Mouse (Mus musculus): ENCODE results near the gene March6. TPM values are rescaled to one million over a fixed set of nuclear protein-coding genes. Genes with fewer than 3 reads are reported as not detected.

The March6 gene
- polyA plus RNA-seq, 1 experiment from 2014 or later, result 24.6 TPM

DNA sequence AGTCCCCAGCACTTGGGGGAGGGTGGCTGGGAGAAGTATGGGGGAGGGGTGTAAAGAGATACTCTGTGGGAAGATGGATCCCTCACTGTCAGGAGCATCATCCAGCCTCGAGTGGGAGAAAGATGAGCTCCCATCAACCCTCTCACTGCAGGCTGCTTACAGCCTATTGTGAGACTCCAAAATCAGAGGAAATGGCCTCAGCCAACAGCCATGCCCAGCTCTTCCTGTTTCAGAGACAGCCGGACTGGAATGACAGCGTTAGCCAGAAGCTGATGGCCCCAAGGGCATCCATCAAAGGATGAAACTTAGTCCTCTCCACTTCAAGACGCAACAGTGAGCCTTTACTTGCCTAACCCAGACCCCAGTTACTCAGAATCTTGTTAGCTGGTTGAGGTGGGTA is 115.7 kb downstream of the March6 start:
- H3K4me3 ChIP-seq (ENCODE audit: inconsistent target), result no peak overlapping the region
- no peaks in the 10 kb centered on the region for H3K36me3 ChIP-seq (ENCODE audit: inconsistent target)
- no peaks in the 10 kb centered on the region for H3K79me2 ChIP-seq (ENCODE audit: inconsistent target)
- 29% methylated on average over 4 of the region's 4 CpGs for WGBS (ENCODE audit: missing documents)
- no peak overlapping the region for H3K27ac ChIP-seq

DNA sequence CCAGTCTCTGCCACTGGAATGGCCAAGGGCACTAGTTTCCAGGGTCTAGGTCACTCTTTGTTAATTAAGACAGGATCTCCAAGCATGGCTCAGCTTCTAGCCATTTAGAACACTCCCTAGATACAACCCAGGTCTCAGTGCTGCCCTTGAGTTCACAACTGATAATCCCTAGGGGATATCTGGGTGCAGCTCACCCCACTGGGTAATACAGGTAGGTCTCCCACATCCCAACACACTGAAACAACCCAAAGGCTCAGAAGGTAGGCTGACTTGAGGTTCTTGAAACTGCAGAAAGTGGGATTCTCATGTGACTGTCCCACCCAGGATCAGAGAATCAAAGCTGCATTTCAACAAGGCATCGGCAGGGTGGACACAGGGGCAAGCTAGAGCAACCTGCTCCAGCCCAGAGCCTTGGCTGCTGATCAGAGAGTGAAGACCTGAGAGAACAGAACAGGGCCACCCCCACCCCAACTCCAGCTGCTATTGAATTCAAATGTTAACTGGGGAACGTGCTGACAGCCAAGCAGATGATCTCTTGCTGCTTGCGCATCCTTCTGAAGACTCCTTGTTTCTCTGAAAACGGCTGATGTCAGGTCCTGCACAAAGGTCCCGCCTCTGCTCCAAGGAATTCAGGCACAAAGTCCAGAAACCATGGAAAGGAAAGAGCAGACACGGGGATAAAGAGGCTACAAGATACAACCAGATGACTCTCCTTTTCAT is 116.5 kb downstream of the March6 start:
- no peaks in the 10 kb centered on the region for H3K36me3 ChIP-seq (ENCODE audit: inconsistent target)
- H3K27ac ChIP-seq, result no peak overlapping the region
- H3K79me2 ChIP-seq (ENCODE audit: inconsistent target), result no peaks in the 10 kb centered on the region
- 95% methylated on average over 6 of the region's 6 CpGs for WGBS (ENCODE audit: missing documents)
- H3K4me3 ChIP-seq (ENCODE audit: inconsistent target), result no peak overlapping the region

DNA sequence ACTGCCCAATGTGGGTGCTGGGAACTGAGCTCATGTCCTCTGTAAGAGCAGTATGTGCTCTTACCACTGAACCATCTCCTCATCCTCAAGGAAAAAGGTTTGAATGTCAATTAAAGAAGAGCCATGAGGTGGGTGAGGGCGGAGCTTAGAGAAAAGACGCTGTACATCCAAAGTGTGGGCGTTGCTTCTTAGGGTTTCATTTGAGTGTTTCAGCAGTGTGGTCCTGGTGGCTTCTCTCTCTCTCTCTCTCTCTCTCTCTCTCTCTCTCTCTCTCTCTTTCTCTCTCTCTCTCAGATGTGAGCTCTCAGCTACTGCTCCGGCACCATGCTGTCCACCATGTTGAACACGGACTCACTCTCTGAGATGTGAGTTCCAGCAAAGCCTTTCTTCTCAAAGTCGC is 117.2 kb downstream of the March6 start:
- Histone ChIP-seq H3K4me3 (ENCODE audit: inconsistent target) (no peak overlapping the region), H3K27ac (no peak overlapping the region), H3K79me2 (ENCODE audit: inconsistent target) (no peaks in the 10 kb centered on the region), H3K36me3 (ENCODE audit: inconsistent target) (no peaks in the 10 kb centered on the region)
- WGBS (ENCODE audit: missing documents), result 93% methylated on average over 6 of the region's 6 CpGs

DNA sequence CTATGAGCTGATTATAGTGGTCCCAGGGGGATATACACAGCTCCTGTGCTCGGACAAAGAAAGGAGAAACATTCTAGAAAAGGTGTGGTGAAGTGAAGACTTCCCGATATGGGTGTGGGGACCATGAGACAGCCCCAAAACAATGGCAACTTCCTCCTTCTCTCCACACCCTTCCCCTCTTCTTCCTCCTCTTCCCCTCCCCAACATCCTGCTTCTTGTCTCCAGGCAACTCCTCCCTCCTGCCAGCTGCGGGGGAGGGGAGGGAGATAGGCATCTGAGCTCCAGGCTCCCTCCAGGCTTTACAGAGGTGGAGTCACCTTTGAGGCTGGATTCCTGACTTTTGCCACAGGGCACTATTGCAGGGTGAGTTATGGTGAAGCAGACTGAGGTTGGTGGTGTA is 117.9 kb downstream of the March6 start:
- Histone ChIP-seq H3K79me2 (ENCODE audit: inconsistent target) (no peaks in the 10 kb centered on the region), H3K27ac (no peak overlapping the region), H3K4me3 (ENCODE audit: inconsistent target) (no peak overlapping the region), H3K36me3 (ENCODE audit: inconsistent target) (no peaks in the 10 kb centered on the region)
- 3% methylated on average over 3 of the region's 3 CpGs for WGBS (ENCODE audit: missing documents)

GRCm38 (mm10) chr15:31412436-31412835 is 118.4 kb downstream of the March6 start:
- no peak overlapping the region for H3K4me3 ChIP-seq (ENCODE audit: inconsistent target)
- H3K27ac ChIP-seq, result no peak overlapping the region
- 92% methylated on average over 6 of the region's 6 CpGs for WGBS (ENCODE audit: missing documents)
- no peaks in the 10 kb centered on the region for H3K36me3 ChIP-seq (ENCODE audit: inconsistent target)
- H3K79me2 ChIP-seq (ENCODE audit: inconsistent target), result no peaks in the 10 kb centered on the region

- no peak overlapping the region for H3K4me3 ChIP-seq (ENCODE audit: inconsistent target)
- no peaks in the 10 kb centered on the region for H3K36me3 ChIP-seq (ENCODE audit: inconsistent target)
- WGBS (ENCODE audit: missing documents), result 95% methylated on average over 4 of the region's 4 CpGs
- H3K27ac ChIP-seq, result no peak overlapping the region
- no peaks in the 10 kb centered on the region for H3K79me2 ChIP-seq (ENCODE audit: inconsistent target)
These were observed 123.4 kb downstream of the March6 start for GRCm38 (mm10) chr15:31407490-31407889.

DNA sequence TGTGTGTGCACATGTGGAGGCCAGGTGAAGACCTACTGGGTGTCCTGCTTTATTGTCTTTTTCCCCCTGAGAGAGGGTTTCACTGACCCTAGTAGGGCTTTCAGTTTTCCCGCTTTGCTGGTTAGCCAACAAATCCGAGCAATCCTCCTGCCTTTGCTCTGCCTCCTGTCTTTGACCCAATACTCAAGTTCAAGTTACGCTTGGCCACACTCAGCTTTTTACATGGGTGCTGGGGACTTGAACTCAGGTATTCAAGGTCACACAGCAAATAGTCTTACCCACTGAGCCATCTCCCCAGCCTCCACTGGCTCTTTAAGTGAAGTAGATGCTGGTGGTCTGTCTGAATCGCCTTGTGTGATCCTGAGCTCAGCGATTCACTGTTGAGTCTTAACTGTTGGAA is 124.0 kb downstream of the March6 start:
- Histone ChIP-seq H3K4me3 (ENCODE audit: inconsistent target) (no peak overlapping the region), H3K27ac (no peak overlapping the region), H3K36me3 (ENCODE audit: inconsistent target) (no peaks in the 10 kb centered on the region), H3K79me2 (ENCODE audit: inconsistent target) (no peaks in the 10 kb centered on the region)
- 92% methylated on average over 5 of the region's 5 CpGs for WGBS (ENCODE audit: missing documents)

Other genes with a start within 250 kb of the March6 start
- gene Ankrd33b, start 163.3 kb downstream of the March6 start, polyA plus RNA-seq (2018), result 17.4 to 30.3 TPM (median 22.9 TPM) in 3 replicates
- 7.0 to 12.5 TPM (median 7.0 TPM) in 3 replicates for gene Ropn1l, start 77.3 kb downstream of the March6 start, polyA plus RNA-seq (2018)
- 1.5 to 5.5 TPM (median 3.5 TPM) in 3 replicates for gene Cmbl, start 34.3 kb upstream of the March6 start, polyA plus RNA-seq (2018)
- gene Cct5, start 70.8 kb upstream of the March6 start, polyA plus RNA-seq (2018), result 133 to 228 TPM (median 154 TPM) in 3 replicates
- 6.3 to 13.8 TPM (median 10.5 TPM) in 3 replicates for gene Fam173b, start 70.8 kb upstream of the March6 start, polyA plus RNA-seq (2018)

All from macrophage (primary cell).